Mouse (Mus musculus) T-helper 2 cell (primary cell): ENCODE data around the gene Bmpr1a.
"Not testable (repeated sequence)": the region's sequence is repeated elsewhere in the genome, so short reads cannot be mapped to it uniquely, and the experiment has no call there.

Source experiments
- in situ Hi-C: fragments of 300-600 bp; cut with MboI, MseI; formaldehyde crosslinking; loops from one replicate; pipeline ENCODE4 v1.15.1; 2025; ENCODE audit warnings: high pct_unique_total_duplicates

Bmpr1a gene

GRCm38 (mm10) chr14:34399301-34399700, 103.8 kb downstream of the Bmpr1a start:
- in situ Hi-C loops: no loop called here

- in situ Hi-C loops: no loop called here
Measured at GRCm38 (mm10) chr14:34398901-34399300, 104.2 kb downstream of the Bmpr1a start.

GRCm38 (mm10) chr14:34397871-34398270, 105.3 kb downstream of the Bmpr1a start:
- in situ Hi-C loops: no loop called here

- in situ Hi-C loops: no loop called here
Measured at GRCm38 (mm10) chr14:34393295-34393694, 109.8 kb downstream of the Bmpr1a start.

GRCm38 (mm10) chr14:34382921-34383704, 120.0 kb downstream of the Bmpr1a start:
- in situ Hi-C loops: no loop called here

- in situ Hi-C loops: no loop called here
Measured at GRCm38 (mm10) chr14:34378560-34379331, 124.4 kb downstream of the Bmpr1a start.

GRCm38 (mm10) chr14:34377121-34377520, 126.0 kb downstream of the Bmpr1a start:
- in situ Hi-C loops: no loop called here

GRCm38 (mm10) chr14:34375941-34376340, 127.2 kb downstream of the Bmpr1a start:
- in situ Hi-C loops: no loop called here

- in situ Hi-C loops: no loop called here
Measured at GRCm38 (mm10) chr14:34375415-34375904, 127.7 kb downstream of the Bmpr1a start, which contains the start of gene Mmrn2. Gene Mmrn2, plus strand, starts transcription at chr14:34375465.

- in situ Hi-C loops: no loop called here
Measured at GRCm38 (mm10) chr14:34374577-34374976, 128.6 kb downstream of the Bmpr1a start, which contains the start of gene Sncg. Gene Sncg, minus strand, starts transcription at chr14:34374789.

GRCm38 (mm10) chr14:34373581-34373980, 129.6 kb downstream of the Bmpr1a start:
- in situ Hi-C loops: no loop called here

- in situ Hi-C loops: no loop called here
Measured at GRCm38 (mm10) chr14:34372646-34373045, 130.5 kb downstream of the Bmpr1a start.

- in situ Hi-C loops: no loop called here
Measured at GRCm38 (mm10) chr14:34371763-34372162, 131.4 kb downstream of the Bmpr1a start.

- in situ Hi-C loops: no loop called here
Measured at GRCm38 (mm10) chr14:34370921-34371320, 132.2 kb downstream of the Bmpr1a start.

GRCm38 (mm10) chr14:34370203-34370602, 132.9 kb downstream of the Bmpr1a start:
- in situ Hi-C loops: no loop called here

GRCm38 (mm10) chr14:34365147-34365507, 138.0 kb downstream of the Bmpr1a start:
- in situ Hi-C loops: no loop called here

- in situ Hi-C loops: not testable (repeated sequence)
Measured at GRCm38 (mm10) chr14:34364254-34365146, 138.6 kb downstream of the Bmpr1a start.

GRCm38 (mm10) chr14:34363490-34364253, 139.5 kb downstream of the Bmpr1a start:
- in situ Hi-C loops: no loop called here

GRCm38 (mm10) chr14:34362726-34363445, 140.3 kb downstream of the Bmpr1a start:
- in situ Hi-C loops: no loop called here

- in situ Hi-C loops: no loop called here
Measured at GRCm38 (mm10) chr14:34362135-34362534, 141.0 kb downstream of the Bmpr1a start.
